Mouse (Mus musculus) E14TG2a.4 (cell line): ENCODE measurements at regions not wholly inside any gene's neighbourhood (a gene's known extent, or its start where the extent isn't known, plus 50 kb on each side); places are given as distances from the start of the nearest gene placed in this dataset.

Experiments used
- CTCF ChIP-seq: conservative IDR thresholded peaks from 2 replicates; pipeline ENCODE4 v1.5.1; 2014; ENCODE audit warnings: low read length
- POU5F1 ChIP-seq: IDR thresholded peaks from 2 replicates; pipeline ENCODE4 v1.6.1; 2014; ENCODE audit warnings: low read length, borderline replicate concordance

DNA sequence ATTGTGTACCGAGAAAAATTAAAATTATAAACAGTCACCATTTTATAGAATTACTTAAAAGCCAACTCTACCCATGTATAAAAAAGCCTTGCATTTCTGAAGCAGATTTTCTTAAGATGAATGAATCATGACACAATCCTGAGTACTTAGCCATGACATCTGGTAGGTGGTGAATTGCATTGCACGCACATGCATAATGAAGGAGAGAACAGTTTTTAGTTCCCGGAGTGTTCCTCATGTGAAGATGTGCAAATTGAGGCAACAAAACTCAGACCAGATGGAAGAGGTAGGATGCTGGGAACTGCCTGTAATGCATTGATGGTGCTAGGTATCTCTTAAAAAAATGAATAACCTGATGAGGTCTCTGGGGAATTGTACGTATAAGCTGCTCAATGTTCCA lies 550.9 kb downstream of the Efna5 start:
- TF ChIP-seq CTCF = no peak
- TF ChIP-seq POU5F1 = no peak
